Mouse (Mus musculus): ENCODE data around the gene Srcap. TPM values are rescaled to one million over a fixed set of nuclear protein-coding genes. Genes with fewer than 3 reads are reported as not detected.
A peak's percentile ranks its signal among the peaks of the same experiment; 100 is the strongest.
"Not testable (repeated sequence)": the region's sequence is repeated elsewhere in the genome, so short reads cannot be mapped to it uniquely, and the experiment has no call there.

Gene Srcap
- polyA plus RNA-seq, 1 experiment = 44.1 TPM

- TF ChIP-seq POLR2A (IDR thresholded peaks at IDR 0.05; ENCODE audit: borderline replicate concordance, extremely low read depth, insufficient read depth, insufficient read length, poor library complexity, severe bottlenecking) = no peak
- no peak for TF ChIP-seq CTCF (IDR thresholded peaks at IDR 0.05; ENCODE audit: borderline replicate concordance, extremely low read depth, insufficient read depth, insufficient read length)
- DNase-seq (ENCODE audit: low read depth) = no peak
These were observed 35.4 kb upstream of the Srcap start for GRCm38 (mm10) chr7:127476336-127476735.

- no peak for DNase-seq (ENCODE audit: low read depth)
- TF ChIP-seq POLR2A (IDR thresholded peaks at IDR 0.05; ENCODE audit: borderline replicate concordance, extremely low read depth, insufficient read depth, insufficient read length, poor library complexity, severe bottlenecking) (no peak), CTCF (IDR thresholded peaks at IDR 0.05; ENCODE audit: borderline replicate concordance, extremely low read depth, insufficient read depth, insufficient read length) (no peak)
These were observed 34.9 kb upstream of the Srcap start for GRCm38 (mm10) chr7:127476855-127477254.

- TF ChIP-seq CTCF (IDR thresholded peaks at IDR 0.05; ENCODE audit: borderline replicate concordance, extremely low read depth, insufficient read depth, insufficient read length) = no peak
- TF ChIP-seq POLR2A (IDR thresholded peaks at IDR 0.05; ENCODE audit: borderline replicate concordance, extremely low read depth, insufficient read depth, insufficient read length, poor library complexity, severe bottlenecking) = peak; percentile 43; the same call in 1 of the 2 replicates
- DNase-seq (ENCODE audit: low read depth) = peak; percentile 100
These were observed 33.8 kb upstream of the Srcap start for GRCm38 (mm10) chr7:127477687-127478634.

GRCm38 (mm10) chr7:127478635-127479317 lies 33.0 kb upstream of the Srcap start, which contains the start of gene Fbrs:
Gene Fbrs, plus strand, starts transcription at chr7:127479199.
- DNase-seq (ENCODE audit: low read depth) = peak; percentile 99
- TF ChIP-seq POLR2A (IDR thresholded peaks at IDR 0.05; ENCODE audit: borderline replicate concordance, extremely low read depth, insufficient read depth, insufficient read length, poor library complexity, severe bottlenecking) (peak; percentile 6; the same call in 1 of the 2 replicates), CTCF (IDR thresholded peaks at IDR 0.05; ENCODE audit: borderline replicate concordance, extremely low read depth, insufficient read depth, insufficient read length) (no peak)

GRCm38 (mm10) chr7:127479318-127480225 lies 32.2 kb upstream of the Srcap start:
- TF ChIP-seq POLR2A (IDR thresholded peaks at IDR 0.05; ENCODE audit: borderline replicate concordance, extremely low read depth, insufficient read depth, insufficient read length, poor library complexity, severe bottlenecking) = no peak
- no peak for TF ChIP-seq CTCF (IDR thresholded peaks at IDR 0.05; ENCODE audit: borderline replicate concordance, extremely low read depth, insufficient read depth, insufficient read length)
- no peak for DNase-seq (ENCODE audit: low read depth)

- no peak for TF ChIP-seq CTCF (IDR thresholded peaks at IDR 0.05; ENCODE audit: borderline replicate concordance, extremely low read depth, insufficient read depth, insufficient read length)
- TF ChIP-seq POLR2A (IDR thresholded peaks at IDR 0.05; ENCODE audit: borderline replicate concordance, extremely low read depth, insufficient read depth, insufficient read length, poor library complexity, severe bottlenecking) = no peak
- DNase-seq (ENCODE audit: low read depth) = no peak
These were observed 31.5 kb upstream of the Srcap start for GRCm38 (mm10) chr7:127480321-127480720.

- no peak for DNase-seq (ENCODE audit: low read depth)
- TF ChIP-seq CTCF (IDR thresholded peaks at IDR 0.05; ENCODE audit: borderline replicate concordance, extremely low read depth, insufficient read depth, insufficient read length) (no peak), POLR2A (IDR thresholded peaks at IDR 0.05; ENCODE audit: borderline replicate concordance, extremely low read depth, insufficient read depth, insufficient read length, poor library complexity, severe bottlenecking) (no peak)
These were observed 26.4 kb upstream of the Srcap start for GRCm38 (mm10) chr7:127485416-127485815.

- DNase-seq (ENCODE audit: low read depth) = not testable (repeated sequence)
These were observed 23.4 kb upstream of the Srcap start for GRCm38 (mm10) chr7:127488364-127488763.

GRCm38 (mm10) chr7:127489982-127490381 lies 21.8 kb upstream of the Srcap start:
- no peak for TF ChIP-seq POLR2A (IDR thresholded peaks at IDR 0.05; ENCODE audit: borderline replicate concordance, extremely low read depth, insufficient read depth, insufficient read length, poor library complexity, severe bottlenecking)
- TF ChIP-seq CTCF (IDR thresholded peaks at IDR 0.05; ENCODE audit: borderline replicate concordance, extremely low read depth, insufficient read depth, insufficient read length) = no peak
- DNase-seq (ENCODE audit: low read depth) = no peak

- TF ChIP-seq POLR2A (IDR thresholded peaks at IDR 0.05; ENCODE audit: borderline replicate concordance, extremely low read depth, insufficient read depth, insufficient read length, poor library complexity, severe bottlenecking) = no peak
- no peak for TF ChIP-seq CTCF (IDR thresholded peaks at IDR 0.05; ENCODE audit: borderline replicate concordance, extremely low read depth, insufficient read depth, insufficient read length)
- no peak for DNase-seq (ENCODE audit: low read depth)
These were observed 19.9 kb upstream of the Srcap start for GRCm38 (mm10) chr7:127491846-127492245.

- TF ChIP-seq CTCF (IDR thresholded peaks at IDR 0.05; ENCODE audit: borderline replicate concordance, extremely low read depth, insufficient read depth, insufficient read length) (no peak), POLR2A (IDR thresholded peaks at IDR 0.05; ENCODE audit: borderline replicate concordance, extremely low read depth, insufficient read depth, insufficient read length, poor library complexity, severe bottlenecking) (no peak)
- no peak for DNase-seq (ENCODE audit: low read depth)
These were observed 17.1 kb upstream of the Srcap start for GRCm38 (mm10) chr7:127494648-127495047.

Data from brain, embryonic 14.5 days (tissue).